Mouse (Mus musculus) heart, embryonic 11.5 days (tissue): ENCODE results near the gene Rimkla. TPM values are rescaled to one million over a fixed set of nuclear protein-coding genes. Genes with fewer than 3 reads are reported as not detected.

Source experiments
- ATAC-seq: fragments of 200-750 bp; cut with Nextera tagmentation; replicated peaks from 2 replicates; pipeline ENCODE4 v1.8.0; 2017; ENCODE audit warnings: moderate library complexity; ENCODE audit not compliant: insufficient number of reproducible peaks, low FRiP score, low TSS enrichment
- H3K27ac ChIP-seq: fragments of 300-500 bp; sonication (generic); 2 replicates; pipeline ENCODE4 v1.5.1; 2014; ENCODE audit warnings: mild to moderate bottlenecking, low read depth, low read length
- H3K27me3 ChIP-seq: fragments of 300-500 bp; sonication (generic); 2 replicates; pipeline ENCODE4 v1.6.1; 2014; ENCODE audit warnings: mild to moderate bottlenecking, low read length, mixed read lengths; ENCODE audit not compliant: control insufficient read depth, insufficient read depth
- H3K36me3 ChIP-seq: fragments of 300-500 bp; sonication (generic); 2 replicates; pipeline ENCODE4 v1.6.1; 2014; ENCODE audit warnings: mild to moderate bottlenecking, low read length, moderate library complexity, mixed read lengths; ENCODE audit not compliant: control insufficient read depth, insufficient read depth
- H3K4me1 ChIP-seq: fragments of 300-500 bp; sonication (generic); 2 replicates; pipeline ENCODE4 v1.6.1; 2014; ENCODE audit warnings: low read length; ENCODE audit not compliant: control insufficient read depth, insufficient read depth
- H3K4me2 ChIP-seq: fragments of 300-500 bp; sonication (generic); 2 replicates; pipeline ENCODE4 v1.6.1; 2014; ENCODE audit warnings: mild to moderate bottlenecking, moderate library complexity
- H3K4me3 ChIP-seq: fragments of 300-500 bp; sonication (generic); 2 replicates; pipeline ENCODE4 v1.5.1; 2014; ENCODE audit warnings: low read depth, low read length
- H3K9ac ChIP-seq: fragments of 300-500 bp; sonication (generic); 2 replicates; pipeline ENCODE4 v1.6.1; 2014; ENCODE audit warnings: mild to moderate bottlenecking, low read depth, low read length, moderate library complexity
- H3K9me3 ChIP-seq: fragments of 300-500 bp; sonication (generic); replicated peaks from 2 replicates; pipeline ENCODE4 v1.6.1; 2016; ENCODE audit warnings: low read length; ENCODE audit not compliant: control insufficient read depth
- WGBS: fragments of 180-500 bp; shearing (Covaris S2); extraction: QIAGEN DNeasy Blood & Tissue Kit; methylation state at CpG from one replicate; pipeline ENCODE4 v1.1.7; 2014; ENCODE audit not compliant: insufficient replicate concordance; 5-methylcytosine and 5-hydroxymethylcytosine counted together
- polyA plus RNA-seq: library from polyadenylated mRNA; unstranded; fragments of >200 nt; fragmentation: Nextera tagmentation; extraction: Ambion mirVana; gene quantifications from 2 replicates; pipeline ENCODE4 v1.2.1, GENCODE M21; 2014

The Rimkla gene
- polyA plus RNA-seq, 1 experiment from 2014 or later, result 5.3 TPM

- H3K9ac ChIP-seq, result no peak overlapping the region
- 85% methylated on average over 6 of the region's 6 CpGs for WGBS
- peaks cover 4% of the 10 kb centered on the region; the same call in 1 of the 2 replicates for H3K4me1 ChIP-seq
- no peak for ATAC-seq
- H3K4me3 ChIP-seq, result no peak overlapping the region
- no peaks in the 10 kb centered on the region for H3K27me3 ChIP-seq
- no peaks in the 10 kb centered on the region for H3K36me3 ChIP-seq
- H3K9me3 ChIP-seq, result no peaks in the 10 kb centered on the region
- H3K4me2 ChIP-seq, result no peak overlapping the region
- H3K27ac ChIP-seq, result no peak overlapping the region
These were observed 45.2 kb downstream of the Rimkla start for GRCm38 (mm10) chr4:119447261-119447660.

GRCm38 (mm10) chr4:119442539-119442938 is 49.9 kb downstream of the Rimkla start:
- Histone ChIP-seq H3K27me3 (no peaks in the 10 kb centered on the region), H3K4me3 (no peak overlapping the region), H3K4me2 (no peak overlapping the region), H3K36me3 (no peaks in the 10 kb centered on the region), H3K4me1 (0 out of 2 replicates have a peak, but pooled peaks cover 2% of the 10 kb centered on the region), H3K9me3 (no peaks in the 10 kb centered on the region), H3K9ac (no peak overlapping the region), H3K27ac (no peak overlapping the region)
- ATAC-seq, result no peak
- WGBS, result 37% methylated on average over 6 of the region's 6 CpGs

GRCm38 (mm10) chr4:119441836-119442235 is 50.6 kb downstream of the Rimkla start:
- Histone ChIP-seq H3K36me3 (no peaks in the 10 kb centered on the region), H3K4me3 (no peak overlapping the region), H3K4me2 (no peak overlapping the region), H3K27me3 (no peaks in the 10 kb centered on the region), H3K4me1 (0 out of 2 replicates have a peak, but pooled peaks cover 2% of the 10 kb centered on the region), H3K27ac (no peak overlapping the region), H3K9ac (no peak overlapping the region), H3K9me3 (no peaks in the 10 kb centered on the region)
- WGBS, result 84% methylated on average over 4 of the region's 4 CpGs
- no peak for ATAC-seq

GRCm38 (mm10) chr4:119437936-119438335 is 54.5 kb downstream of the Rimkla start:
- Histone ChIP-seq H3K4me1 (0 out of 2 replicates have a peak, but pooled peaks cover 2% of the 10 kb centered on the region), H3K36me3 (no peaks in the 10 kb centered on the region), H3K27me3 (no peaks in the 10 kb centered on the region), H3K9ac (no peak overlapping the region), H3K27ac (no peak overlapping the region), H3K4me3 (no peak overlapping the region), H3K9me3 (peaks cover 7% of the 10 kb centered on the region; the same call in 1 of the 2 replicates), H3K4me2 (no peak overlapping the region)
- 83% methylated on average over 2 of the region's 2 CpGs for WGBS
- ATAC-seq, result no peak

- peak overlapping the region; percentile 35 for H3K4me2 ChIP-seq
- no peak for ATAC-seq
These were observed 61.8 kb downstream of the Rimkla start for GRCm38 (mm10) chr4:119430678-119431077.

GRCm38 (mm10) chr4:119427680-119428079 is 64.7 kb downstream of the Rimkla start:
- WGBS, result 43% methylated on average over 2 of the region's 2 CpGs
- Histone ChIP-seq H3K27ac (no peak overlapping the region), H3K9ac (no peak overlapping the region)

More at GRCm38 (mm10) chr4:119430678-119431077, 61.8 kb downstream of the Rimkla start:
- peaks cover 2% of the 10 kb centered on the region; the same call in 1 of the 2 replicates for H3K9me3 ChIP-seq
- H3K9ac ChIP-seq, result no peak overlapping the region
- 19% methylated on average over 5 of the region's 5 CpGs for WGBS
- no peaks in the 10 kb centered on the region for H3K27me3 ChIP-seq
- no peaks in the 10 kb centered on the region for H3K36me3 ChIP-seq
- no peak overlapping the region for H3K27ac ChIP-seq
- no peak overlapping the region for H3K4me3 ChIP-seq
- no peaks in the 10 kb centered on the region for H3K4me1 ChIP-seq

GRCm38 (mm10) chr4:119425601-119426000 is 66.8 kb downstream of the Rimkla start:
- WGBS, result 56% methylated on average over 2 of the region's 2 CpGs
- no peak overlapping the region for H3K4me2 ChIP-seq
- peaks cover 4% of the 10 kb centered on the region; the same call in 1 of the 2 replicates for H3K4me1 ChIP-seq
- no peaks in the 10 kb centered on the region for H3K36me3 ChIP-seq
- no peak overlapping the region for H3K27ac ChIP-seq
- H3K9me3 ChIP-seq, result no peaks in the 10 kb centered on the region
- no peak overlapping the region for H3K4me3 ChIP-seq
- no peaks in the 10 kb centered on the region for H3K27me3 ChIP-seq
- H3K9ac ChIP-seq, result no peak overlapping the region
- ATAC-seq, result no peak

More at GRCm38 (mm10) chr4:119427680-119428079, 64.7 kb downstream of the Rimkla start:
- Histone ChIP-seq H3K36me3 (no peaks in the 10 kb centered on the region), H3K4me3 (no peak overlapping the region), H3K4me2 (no peak overlapping the region), H3K4me1 (no peaks in the 10 kb centered on the region), H3K9me3 (no peaks in the 10 kb centered on the region), H3K27me3 (no peaks in the 10 kb centered on the region)
- ATAC-seq, result no peak

- Histone ChIP-seq H3K9me3 (no peaks in the 10 kb centered on the region), H3K27me3 (no peaks in the 10 kb centered on the region), H3K27ac (no peak overlapping the region), H3K9ac (no peak overlapping the region), H3K36me3 (no peaks in the 10 kb centered on the region), H3K4me1 (peaks cover 4% of the 10 kb centered on the region; the same call in 1 of the 2 replicates), H3K4me3 (no peak overlapping the region), H3K4me2 (no peak overlapping the region)
- ATAC-seq, result no peak
- WGBS, result 67% methylated on average over 2 of the region's 2 CpGs
These were observed 67.4 kb downstream of the Rimkla start for GRCm38 (mm10) chr4:119425077-119425476.

- peak within 1 kb of the TSS; percentile 90 for H3K4me2 ChIP-seq
- ATAC-seq, result peak; percentile 90
- H3K36me3 ChIP-seq, result no peaks in the 10 kb centered on the region
- H3K4me3 ChIP-seq, result peak within 1 kb of the TSS; percentile 65
- peak within 1 kb of the TSS; percentile 83 for H3K27ac ChIP-seq
- no peaks in the 10 kb centered on the region for H3K9me3 ChIP-seq
- H3K9ac ChIP-seq, result peak within 1 kb of the TSS; percentile 84
- no peaks in the 10 kb centered on the region for H3K27me3 ChIP-seq
- under 1% methylated on average over 51 of the region's 52 CpGs for WGBS
- H3K4me1 ChIP-seq, result peaks cover 4% of the 10 kb centered on the region; the same call in 1 of the 2 replicates
These were observed 70.0 kb downstream of the Rimkla start, which contains the start of the genes Ppcs and Zmynd12 for GRCm38 (mm10) chr4:119422294-119422964. Ppcs (minus strand) TSS chr4:119422420. Zmynd12 (plus strand) TSS chr4:119422814.
